Mouse (Mus musculus): Measurements from ENCODE around the gene Ltv1. TPM values are rescaled to one million over a fixed set of nuclear protein-coding genes. Genes with fewer than 3 reads are reported as not detected.

Ltv1 gene
- polyA plus RNA-seq, 1 experiment from 2014 or later, result 74.0 TPM

GRCm38 (mm10) chr10:13162031-13162430 is 30.9 kb downstream of the Ltv1 start:
- Histone ChIP-seq H3K27me3 (ENCODE audit: control insufficient read depth, insufficient read depth, low read length) (no peaks in the 10 kb centered on the region), H3K4me3 (ENCODE audit: low read depth, low read length) (no peak overlapping the region), H3K4me1 (replicated peaks; ENCODE audit: control insufficient read depth, insufficient read depth, low read length) (no peaks in the 10 kb centered on the region), H3K36me3 (ENCODE audit: control insufficient read depth, insufficient read depth, low read length) (no peaks in the 10 kb centered on the region), H3K9me3 (ENCODE audit: control insufficient read depth, low read length) (no peaks in the 10 kb centered on the region; the same call in 1 of the 2 replicates), H3K27ac (ENCODE audit: low read depth, low read length) (no peak overlapping the region), H3K9ac (ENCODE audit: low read length) (no peak overlapping the region), H3K4me2 (ENCODE audit: low read depth, low read length, severe bottlenecking) (no peak overlapping the region)
- 86% methylated on average over 4 of the region's 4 CpGs for WGBS
- ATAC-seq (replicated peaks; ENCODE audit: low FRiP score), result no peak
- DNase-seq (ENCODE audit: low spot score), result no peak

- no peak overlapping the region for H3K27ac ChIP-seq (ENCODE audit: low read depth, low read length)
- no peak for ATAC-seq (replicated peaks; ENCODE audit: low FRiP score)
- H3K4me2 ChIP-seq (ENCODE audit: low read depth, low read length, severe bottlenecking), result no peak overlapping the region
- no peak overlapping the region for H3K9ac ChIP-seq (ENCODE audit: low read length)
- no peaks in the 10 kb centered on the region for H3K27me3 ChIP-seq (ENCODE audit: control insufficient read depth, insufficient read depth, low read length)
- DNase-seq (ENCODE audit: low spot score), result no peak
- WGBS, result 93% methylated on average over 4 of the region's 4 CpGs
- no peak overlapping the region for H3K4me3 ChIP-seq (ENCODE audit: low read depth, low read length)
- H3K4me1 ChIP-seq (replicated peaks; ENCODE audit: control insufficient read depth, insufficient read depth, low read length), result no peaks in the 10 kb centered on the region
- no peaks in the 10 kb centered on the region; the same call in 1 of the 2 replicates for H3K9me3 ChIP-seq (ENCODE audit: control insufficient read depth, low read length)
- H3K36me3 ChIP-seq (ENCODE audit: control insufficient read depth, insufficient read depth, low read length), result no peaks in the 10 kb centered on the region
Observed at GRCm38 (mm10) chr10:13160913-13161312, 32.1 kb downstream of the Ltv1 start.

GRCm38 (mm10) chr10:13155377-13155776 is 37.6 kb downstream of the Ltv1 start:
- Histone ChIP-seq H3K36me3 (ENCODE audit: control insufficient read depth, insufficient read depth, low read length) (no peaks in the 10 kb centered on the region), H3K27ac (ENCODE audit: low read depth, low read length) (0 out of 2 replicates have a peak overlapping the region, but pooled peaks have one; percentile 7), H3K4me3 (ENCODE audit: low read depth, low read length) (no peak overlapping the region), H3K9me3 (ENCODE audit: control insufficient read depth, low read length) (no peaks in the 10 kb centered on the region), H3K4me1 (replicated peaks; ENCODE audit: control insufficient read depth, insufficient read depth, low read length) (no peaks in the 10 kb centered on the region; the same call in 1 of the 2 replicates), H3K9ac (ENCODE audit: low read length) (no peak overlapping the region), H3K27me3 (ENCODE audit: control insufficient read depth, insufficient read depth, low read length) (no peaks in the 10 kb centered on the region), H3K4me2 (ENCODE audit: low read depth, low read length, severe bottlenecking) (no peak overlapping the region)
- WGBS, result 66% methylated on average over 5 of the region's 5 CpGs
- DNase-seq (ENCODE audit: low spot score) (no peak), ATAC-seq (replicated peaks; ENCODE audit: low FRiP score) (0 out of 2 replicates have a peak, but pooled peaks have one; percentile 44)

GRCm38 (mm10) chr10:13152811-13153364 is 40.1 kb downstream of the Ltv1 start:
- no peaks in the 10 kb centered on the region for H3K36me3 ChIP-seq (ENCODE audit: control insufficient read depth, insufficient read depth, low read length)
- H3K27me3 ChIP-seq (ENCODE audit: control insufficient read depth, insufficient read depth, low read length), result no peaks in the 10 kb centered on the region
- H3K4me3 ChIP-seq (ENCODE audit: low read depth, low read length), result no peak overlapping the region
- no peaks in the 10 kb centered on the region; the same call in 1 of the 2 replicates for H3K4me1 ChIP-seq (replicated peaks; ENCODE audit: control insufficient read depth, insufficient read depth, low read length)
- no peak overlapping the region for H3K9ac ChIP-seq (ENCODE audit: low read length)
- no peak for DNase-seq (ENCODE audit: low spot score)
- no peak for ATAC-seq (replicated peaks; ENCODE audit: low FRiP score)
- H3K4me2 ChIP-seq (ENCODE audit: low read depth, low read length, severe bottlenecking), result no peak overlapping the region
- WGBS, result 92% methylated on average over 4 of the region's 4 CpGs
- no peaks in the 10 kb centered on the region for H3K9me3 ChIP-seq (ENCODE audit: control insufficient read depth, low read length)
- no peak overlapping the region for H3K27ac ChIP-seq (ENCODE audit: low read depth, low read length)

- ATAC-seq (replicated peaks; ENCODE audit: low FRiP score), result no peak
- no peak for DNase-seq (ENCODE audit: low spot score)
- Histone ChIP-seq H3K4me1 (replicated peaks; ENCODE audit: control insufficient read depth, insufficient read depth, low read length) (no peaks in the 10 kb centered on the region; the same call in 1 of the 2 replicates), H3K27me3 (ENCODE audit: control insufficient read depth, insufficient read depth, low read length) (no peaks in the 10 kb centered on the region), H3K9me3 (ENCODE audit: control insufficient read depth, low read length) (no peaks in the 10 kb centered on the region), H3K27ac (ENCODE audit: low read depth, low read length) (no peak overlapping the region), H3K4me3 (ENCODE audit: low read depth, low read length) (no peak overlapping the region), H3K36me3 (ENCODE audit: control insufficient read depth, insufficient read depth, low read length) (no peaks in the 10 kb centered on the region), H3K9ac (ENCODE audit: low read length) (no peak overlapping the region), H3K4me2 (ENCODE audit: low read depth, low read length, severe bottlenecking) (no peak overlapping the region)
- 87% methylated on average over 5 of the region's 5 CpGs for WGBS
Observed at GRCm38 (mm10) chr10:13151353-13151752, 41.6 kb downstream of the Ltv1 start.

GRCm38 (mm10) chr10:13150435-13150834 is 42.5 kb downstream of the Ltv1 start:
- DNase-seq (ENCODE audit: low spot score) (no peak), ATAC-seq (replicated peaks; ENCODE audit: low FRiP score) (no peak)
- Histone ChIP-seq H3K27ac (ENCODE audit: low read depth, low read length) (no peak overlapping the region), H3K9me3 (ENCODE audit: control insufficient read depth, low read length) (no peaks in the 10 kb centered on the region), H3K9ac (ENCODE audit: low read length) (no peak overlapping the region), H3K4me1 (replicated peaks; ENCODE audit: control insufficient read depth, insufficient read depth, low read length) (no peaks in the 10 kb centered on the region; the same call in 1 of the 2 replicates), H3K4me3 (ENCODE audit: low read depth, low read length) (no peak overlapping the region), H3K36me3 (ENCODE audit: control insufficient read depth, insufficient read depth, low read length) (no peaks in the 10 kb centered on the region), H3K4me2 (ENCODE audit: low read depth, low read length, severe bottlenecking) (no peak overlapping the region), H3K27me3 (ENCODE audit: control insufficient read depth, insufficient read depth, low read length) (no peaks in the 10 kb centered on the region)
- WGBS, result 77% methylated on average over 3 of the region's 3 CpGs

GRCm38 (mm10) chr10:13140434-13140833 is 52.5 kb downstream of the Ltv1 start:
- Histone ChIP-seq H3K4me2 (ENCODE audit: low read depth, low read length, severe bottlenecking) (no peak overlapping the region), H3K9me3 (ENCODE audit: control insufficient read depth, low read length) (no peaks in the 10 kb centered on the region), H3K27ac (ENCODE audit: low read depth, low read length) (no peak overlapping the region), H3K4me3 (ENCODE audit: low read depth, low read length) (no peak overlapping the region), H3K4me1 (replicated peaks; ENCODE audit: control insufficient read depth, insufficient read depth, low read length) (no peaks in the 10 kb centered on the region), H3K27me3 (ENCODE audit: control insufficient read depth, insufficient read depth, low read length) (no peaks in the 10 kb centered on the region), H3K9ac (ENCODE audit: low read length) (no peak overlapping the region), H3K36me3 (ENCODE audit: control insufficient read depth, insufficient read depth, low read length) (no peaks in the 10 kb centered on the region)
- ATAC-seq (replicated peaks; ENCODE audit: low FRiP score) (no peak), DNase-seq (ENCODE audit: low spot score) (no peak)
- WGBS, result 61% methylated on average over 2 of the region's 2 CpGs

- DNase-seq (ENCODE audit: low spot score), result no peak
- H3K4me1 ChIP-seq (replicated peaks; ENCODE audit: control insufficient read depth, insufficient read depth, low read length), result no peaks in the 10 kb centered on the region
- no peak overlapping the region for H3K27ac ChIP-seq (ENCODE audit: low read depth, low read length)
- H3K9ac ChIP-seq (ENCODE audit: low read length), result no peak overlapping the region
- no peak overlapping the region for H3K4me2 ChIP-seq (ENCODE audit: low read depth, low read length, severe bottlenecking)
- H3K27me3 ChIP-seq (ENCODE audit: control insufficient read depth, insufficient read depth, low read length), result no peaks in the 10 kb centered on the region
- WGBS, result 92% methylated on average over 6 of the region's 6 CpGs
- no peaks in the 10 kb centered on the region for H3K9me3 ChIP-seq (ENCODE audit: control insufficient read depth, low read length)
- no peaks in the 10 kb centered on the region for H3K36me3 ChIP-seq (ENCODE audit: control insufficient read depth, insufficient read depth, low read length)
- no peak for ATAC-seq (replicated peaks; ENCODE audit: low FRiP score)
- H3K4me3 ChIP-seq (ENCODE audit: low read depth, low read length), result no peak overlapping the region
Observed at GRCm38 (mm10) chr10:13137906-13138305, 55.1 kb downstream of the Ltv1 start.

GRCm38 (mm10) chr10:13135751-13136150 is 57.2 kb downstream of the Ltv1 start:
- H3K27ac ChIP-seq (ENCODE audit: low read depth, low read length), result no peak overlapping the region

More at GRCm38 (mm10) chr10:13135751-13136150, 57.2 kb downstream of the Ltv1 start:
- H3K4me3 ChIP-seq (ENCODE audit: low read depth, low read length), result no peak overlapping the region
- no peaks in the 10 kb centered on the region for H3K27me3 ChIP-seq (ENCODE audit: control insufficient read depth, insufficient read depth, low read length)
- no peak for DNase-seq (ENCODE audit: low spot score)
- H3K9me3 ChIP-seq (ENCODE audit: control insufficient read depth, low read length), result no peaks in the 10 kb centered on the region
- no peak for ATAC-seq (replicated peaks; ENCODE audit: low FRiP score)
- no peaks in the 10 kb centered on the region for H3K4me1 ChIP-seq (replicated peaks; ENCODE audit: control insufficient read depth, insufficient read depth, low read length)
- no peaks in the 10 kb centered on the region for H3K36me3 ChIP-seq (ENCODE audit: control insufficient read depth, insufficient read depth, low read length)
- WGBS, result 90% methylated on average over 7 of the region's 7 CpGs
- H3K4me2 ChIP-seq (ENCODE audit: low read depth, low read length, severe bottlenecking), result no peak overlapping the region
- H3K9ac ChIP-seq (ENCODE audit: low read length), result no peak overlapping the region
